14 mouse cellular contexts compared by ENCODE assay signal in genomic region chr11:87955144-87955543, GRCm38 (mm10). TPM values are rescaled to one million over a fixed set of nuclear protein-coding genes. Genes with fewer than 3 reads are reported as not detected.
DNase-seq lines count a peak whose midpoint lies in the region; ATAC-seq and TF ChIP-seq lines count a peak whose summit lies in the region.
"Had no signal": no experiment of that assay in that cellular context is flagged by ENCODE, and none has a peak within 500 bp of the region (broad histone marks: within the 10 kb centered on the region; RNA-seq: fewer than 3 reads in every experiment).

No protein-coding gene starts in this region.

- H3K27ac ChIP-seq in left cerebral cortex, adult 2 months: no peak overlapping the region

- TF ChIP-seq CTCF in left cerebral cortex, adult 2 months (IDR thresholded peaks at IDR 0.05): peak; percentile 60

- peak; percentile 35 to 47 for DNase-seq in cerebellum, postnatal 14 days
- no peak for DNase-seq in cerebellum, postnatal 36 days
- no peak for DNase-seq in left cerebral cortex, adult 2 months (ENCODE audit: extremely low spot score in 1 of 2, low spot score in 2 of 2)
- no peak for DNase-seq in left cerebral cortex, postnatal 10 days (ENCODE audit: extremely low spot score in 1 of 2, low spot score in 2 of 2)
- DNase-seq in induced T-regulatory cell, adult 2 months (ENCODE audit: low read depth): peak; percentile 75
- no peak for DNase-seq in adrenal gland, postnatal 4 days (ENCODE audit: low spot score in 2 of 2)
- DNase-seq in thymus, postnatal 36 days: no peak
- DNase-seq: adrenal gland, adult 8-10 months; heart, postnatal 14 days; kidney, postnatal 25 days; lung, postnatal 4 days had no signal

- H3K4me3 ChIP-seq in left cerebral cortex, adult 2 months: no peak overlapping the region

- intact Hi-C loops in left cerebral cortex, adult 2 months (cut with DNase I): loop anchor here (5.0 kb wide), 1 partner anchor 148 kb away; no protein-coding TSS in a partner anchor
- intact Hi-C loops in left cerebral cortex, postnatal 10 days (cut with DNase I): no loop called here

- ATAC-seq in CD4-positive, CD25-positive, alpha-beta regulatory T cell, adult 4 months: peak; percentile 71

RNA-seq across cellular contexts. Expression of gene Dynll2, which starts 32.2 kb away (rescaled TPM):
- 100 to 1,000 TPM; 578 to 608 TPM for total RNA-seq in left cerebral cortex, adult 2 months (2021)
- total RNA-seq in left cerebral cortex, postnatal 10 days (2021): 100 to 1,000 TPM; 373 to 406 TPM
- polyA plus RNA-seq in CD4-positive, CD25-positive, alpha-beta regulatory T cell, adult 4 months (2017; shearing (Covaris generic)): 1 to 10 TPM; 4.0 to 4.6 TPM
- total RNA-seq in adrenal gland, postnatal 4 days (2021): 100 to 1,000 TPM; 143 to 154 TPM

RNA-seq across cellular contexts. Expression of gene Olfr464, which starts 34.4 kb away (rescaled TPM):
- total RNA-seq in left cerebral cortex, adult 2 months (2021): 1 to 10 TPM; 2.0 to 2.7 TPM
- under 1 TPM in 1 of 2 experiments, not detected in 1; 0.22 TPM for total RNA-seq in left cerebral cortex, postnatal 10 days (2021)
- polyA plus RNA-seq in CD4-positive, CD25-positive, alpha-beta regulatory T cell, adult 4 months (2017; shearing (Covaris generic)): not detected
- total RNA-seq in adrenal gland, postnatal 4 days (2021): not detected
- total RNA-seq: adrenal gland, adult 8-10 months; heart, postnatal 14 days had no signal

RNA-seq across cellular contexts. Expression of gene Olfr463, which starts 58.0 kb away (rescaled TPM):
- not detected for total RNA-seq in left cerebral cortex, adult 2 months (2021)
- not detected for total RNA-seq in left cerebral cortex, postnatal 10 days (2021)
- polyA plus RNA-seq in CD4-positive, CD25-positive, alpha-beta regulatory T cell, adult 4 months (2017; shearing (Covaris generic)): not detected
- not detected for total RNA-seq in adrenal gland, postnatal 4 days (2021)
- total RNA-seq: adrenal gland, adult 8-10 months; heart, postnatal 14 days; left cerebral cortex, postnatal 36 days had no signal
- polyA plus RNA-seq: neural tube, embryonic 14.5 days had no signal

Comparison
In these comparisons a context has a peak if more than half of its experiments do, and no peak if none do; other contexts are left out.
1. DNase-seq: peak in cerebellum, postnatal 14 days (2 of 2) and induced T-regulatory cell, adult 2 months (single experiment); none in cerebellum, postnatal 36 days (0 of 2), left cerebral cortex, adult 2 months (0 of 2), left cerebral cortex, postnatal 10 days (0 of 2), adrenal gland, postnatal 4 days (0 of 2) and thymus, postnatal 36 days (0 of 2).